In the genomic region with DNA sequence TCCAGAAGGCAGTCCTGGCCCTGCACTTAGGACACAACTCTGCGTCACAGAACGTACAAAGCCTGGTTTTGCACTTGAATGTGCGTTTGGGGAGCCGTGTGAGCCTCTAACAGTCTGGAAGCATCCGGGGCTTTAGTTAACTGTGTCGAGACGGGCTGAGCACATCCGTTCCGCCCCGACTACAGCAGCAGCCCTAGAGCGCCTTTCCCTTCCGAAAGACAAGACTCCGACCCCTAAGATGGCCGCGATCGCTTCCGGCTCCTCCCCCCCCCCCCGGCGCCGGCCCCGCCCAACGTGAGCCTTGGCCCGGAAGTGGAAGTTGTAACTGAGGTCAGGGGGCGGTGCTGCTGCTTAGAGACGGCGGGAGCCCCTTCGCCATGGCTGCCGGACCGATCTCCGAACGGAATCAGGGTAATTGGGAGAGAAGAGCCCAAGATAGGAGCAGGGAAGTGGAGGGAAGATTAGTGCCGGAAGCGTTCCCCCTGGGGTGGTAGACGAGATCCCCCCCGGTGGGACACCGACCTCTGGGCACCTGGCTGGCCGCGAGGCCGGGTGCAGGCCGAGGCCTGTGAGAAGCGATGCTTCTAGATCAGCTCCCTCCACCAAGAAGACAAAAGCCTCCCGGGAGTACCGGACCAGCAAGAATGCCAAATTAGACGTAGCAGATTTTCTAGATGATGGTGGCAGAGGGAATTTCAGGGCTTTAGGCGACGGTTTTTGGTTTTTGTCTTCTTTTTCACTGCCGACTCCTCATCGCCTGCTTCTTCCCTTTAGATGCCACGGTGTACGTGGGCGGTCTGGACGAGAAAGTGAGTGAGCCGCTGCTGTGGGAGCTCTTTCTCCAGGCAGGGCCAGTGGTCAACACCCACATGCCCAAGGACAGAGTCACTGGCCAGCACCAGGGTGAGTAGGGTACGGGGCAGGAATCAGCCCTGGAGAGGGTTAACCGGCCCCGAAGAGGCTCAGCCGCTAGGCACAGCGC, we compare ENCODE assay signal across 8 mouse cellular contexts. TPM values are rescaled to one million over a fixed set of nuclear protein-coding genes. Genes with fewer than 3 reads are reported as not detected.
DNase-seq lines count a peak whose midpoint lies in the region; ATAC-seq lines count a peak whose summit lies in the region.

Gene Sf3b4 (plus strand): TSS at position 136 of the 982 bp plus-strand sequence.

- H3K4me3 ChIP-seq in heart, embryonic 13.5 days = peak within 1 kb of the TSS; percentile 96
- H3K4me3 ChIP-seq in liver, embryonic 15.5 days (replicated peaks) = peak within 1 kb of the TSS; percentile 89
- peak within 1 kb of the TSS; percentile 88 for H3K4me3 ChIP-seq in neural tube, embryonic 12.5 days

- WGBS in heart, embryonic 13.5 days = under 1% methylated on average over 55 of the region's 58 CpGs
- under 1% methylated on average over 57 of the region's 58 CpGs for WGBS in liver, embryonic 15.5 days (ENCODE audit: insufficient replicate concordance)
- 1% methylated on average over 58 of the region's 58 CpGs for WGBS in neural tube, embryonic 12.5 days

- H3K9ac ChIP-seq in heart, embryonic 13.5 days = peak within 1 kb of the TSS; percentile 95
- peak within 1 kb of the TSS; percentile 78 for H3K9ac ChIP-seq in liver, embryonic 15.5 days
- peak within 1 kb of the TSS; percentile 90 for H3K9ac ChIP-seq in neural tube, embryonic 12.5 days

- ATAC-seq in CD4-positive, CD25-positive, alpha-beta regulatory T cell, adult 4 months = peak; percentile 94
- ATAC-seq in erythroid progenitor cell, adult 5-6 weeks (replicated peaks; ENCODE audit: low FRiP score, poor library complexity, severe bottlenecking) = peak; percentile 96
- ATAC-seq in heart, embryonic 13.5 days (ENCODE audit: extremely low read depth, insufficient number of reproducible peaks, low FRiP score, low TSS enrichment) = peak; percentile 84
- ATAC-seq in liver, embryonic 15.5 days (ENCODE audit: insufficient read depth) = peak; percentile 91
- peak; percentile 92 for ATAC-seq in neural tube, embryonic 12.5 days (ENCODE audit: low FRiP score, low read depth)

- peak within 1 kb of the TSS; percentile 93 for H3K4me2 ChIP-seq in heart, embryonic 13.5 days
- H3K4me2 ChIP-seq in liver, embryonic 15.5 days = peak within 1 kb of the TSS; percentile 90
- H3K4me2 ChIP-seq in neural tube, embryonic 12.5 days (replicated peaks) = peak within 1 kb of the TSS; percentile 95

- peaks cover 53% of the 10 kb centered on the region for H3K36me3 ChIP-seq in heart, embryonic 13.5 days
- H3K36me3 ChIP-seq in liver, embryonic 15.5 days (replicated peaks) = peaks cover 42% of the 10 kb centered on the region
- H3K36me3 ChIP-seq in neural tube, embryonic 12.5 days = peaks cover 36% of the 10 kb centered on the region

- peak within 1 kb of the TSS; percentile 99 for H3K27ac ChIP-seq in heart, embryonic 13.5 days (replicated peaks)
- peak within 1 kb of the TSS; percentile 94 for H3K27ac ChIP-seq in liver, embryonic 15.5 days (replicated peaks)
- H3K27ac ChIP-seq in neural tube, embryonic 12.5 days = peak within 1 kb of the TSS; percentile 92

- H3K27me3 ChIP-seq in heart, embryonic 13.5 days (replicated peaks) = no peaks in the 10 kb centered on the region
- no peaks in the 10 kb centered on the region for H3K27me3 ChIP-seq in liver, embryonic 15.5 days
- H3K27me3 ChIP-seq in neural tube, embryonic 12.5 days (replicated peaks) = no peaks in the 10 kb centered on the region

- H3K4me1 ChIP-seq in heart, embryonic 13.5 days = peaks cover 37% of the 10 kb centered on the region
- H3K4me1 ChIP-seq in liver, embryonic 15.5 days (replicated peaks) = peaks cover 50% of the 10 kb centered on the region
- H3K4me1 ChIP-seq in neural tube, embryonic 12.5 days = peaks cover 26% of the 10 kb centered on the region

- DNase-seq in brain, embryonic 18.5 days (ENCODE audit: low read depth, low spot score) = peak; percentile 88
- peak; percentile 92 for DNase-seq in kidney, postnatal 14 days
- DNase-seq in telencephalon, adult 2 months (ENCODE audit: low read depth, low spot score) = peak; percentile 90

- H3K9me3 ChIP-seq in heart, embryonic 13.5 days = no peaks in the 10 kb centered on the region
- no peaks in the 10 kb centered on the region for H3K9me3 ChIP-seq in liver, embryonic 15.5 days (replicated peaks)
- no peaks in the 10 kb centered on the region for H3K9me3 ChIP-seq in neural tube, embryonic 12.5 days

RNA-seq across cellular contexts. Expression of gene Sf3b4, which starts in this region (rescaled TPM):
- polyA plus RNA-seq in CD4-positive, CD25-positive, alpha-beta regulatory T cell, adult 4 months (2017; shearing (Covaris generic)) = 10 to 100 TPM; 53.4 to 58.5 TPM
- total RNA-seq in erythroid progenitor cell, adult 5-6 weeks (2015; ENCODE audit: low replicate concordance) = 19.8 and 38.1 TPM in 2 replicates
- total RNA-seq in erythroid progenitor cell, adult 5-6 weeks (2017; ENCODE audit: low replicate concordance) = 6.2 and 9.5 TPM in 2 replicates
- 97.7 and 98.6 TPM in 2 replicates for polyA plus RNA-seq in heart, embryonic 13.5 days (2015; fragmentation: Nextera tagmentation; extraction: Ambion mirVana)
- polyA plus RNA-seq in liver, embryonic 15.5 days (2015; fragmentation: Nextera tagmentation; extraction: Ambion mirVana) = 73.7 and 76.6 TPM in 2 replicates
- polyA plus RNA-seq in neural tube, embryonic 12.5 days (2016; fragmentation: Nextera tagmentation; extraction: Ambion mirVana) = 165 and 183 TPM in 2 replicates

Comparison
In these comparisons a context has a peak if more than half of its experiments do, and no peak if none do; other contexts are left out.
1. Peak in every context shown above with its lines: DNase-seq, ATAC-seq, H3K4me3 ChIP-seq and H3K27ac ChIP-seq.